Mouse (Mus musculus): ENCODE results near the gene Spen. TPM values are rescaled to one million over a fixed set of nuclear protein-coding genes. Genes with fewer than 3 reads are reported as not detected.

The Spen gene
- total RNA-seq, 2 experiments from 2014 or later: 51.6 to 67.6 TPM

- DNase-seq (ENCODE audit: extremely low spot score in 1 of 2, low spot score in 1 of 2): no peak
Observed at GRCm38 (mm10) chr4:141484071-141484470, 54.3 kb downstream of the Spen start.

- no peak for DNase-seq (ENCODE audit: extremely low spot score in 1 of 2, low spot score in 1 of 2)
Observed at GRCm38 (mm10) chr4:141479411-141479810, 59.0 kb downstream of the Spen start.

GRCm38 (mm10) chr4:141478794-141479193 lies 59.6 kb downstream of the Spen start:
- no peak for DNase-seq (ENCODE audit: extremely low spot score in 1 of 2, low spot score in 1 of 2)

GRCm38 (mm10) chr4:141478225-141478624 lies 60.2 kb downstream of the Spen start:
- DNase-seq (ENCODE audit: extremely low spot score in 1 of 2, low spot score in 1 of 2): no peak

- peak in 1 of 2 experiments; percentile 60 for DNase-seq (ENCODE audit: extremely low spot score in 1 of 2, low spot score in 1 of 2)
Observed at GRCm38 (mm10) chr4:141477681-141478102, 60.7 kb downstream of the Spen start.

GRCm38 (mm10) chr4:141474431-141474830 lies 64.0 kb downstream of the Spen start:
- no peak for DNase-seq (ENCODE audit: extremely low spot score in 1 of 2, low spot score in 1 of 2)

- DNase-seq (ENCODE audit: extremely low spot score in 1 of 2, low spot score in 1 of 2): no peak
Observed at GRCm38 (mm10) chr4:141472641-141473321, 65.6 kb downstream of the Spen start.

- DNase-seq (ENCODE audit: extremely low spot score in 1 of 2, low spot score in 1 of 2): no peak
Observed at GRCm38 (mm10) chr4:141471491-141471890, 66.9 kb downstream of the Spen start.

GRCm38 (mm10) chr4:141469343-141469742 lies 69.1 kb downstream of the Spen start:
- DNase-seq (ENCODE audit: extremely low spot score in 1 of 2, low spot score in 1 of 2): no peak

GRCm38 (mm10) chr4:141468576-141468975 lies 69.8 kb downstream of the Spen start:
- DNase-seq (ENCODE audit: extremely low spot score in 1 of 2, low spot score in 1 of 2): no peak

- DNase-seq (ENCODE audit: extremely low spot score in 1 of 2, low spot score in 1 of 2): no peak
Observed at GRCm38 (mm10) chr4:141467581-141467927, 70.8 kb downstream of the Spen start.

GRCm38 (mm10) chr4:141466844-141467580 lies 71.4 kb downstream of the Spen start:
- DNase-seq (ENCODE audit: extremely low spot score in 1 of 2, low spot score in 1 of 2): no peak

- DNase-seq (ENCODE audit: extremely low spot score in 1 of 2, low spot score in 1 of 2): no peak
Observed at GRCm38 (mm10) chr4:141466289-141466795, 72.1 kb downstream of the Spen start.

- DNase-seq (ENCODE audit: extremely low spot score in 1 of 2, low spot score in 1 of 2): no peak
Observed at GRCm38 (mm10) chr4:141465512-141466288, 72.7 kb downstream of the Spen start.

GRCm38 (mm10) chr4:141464722-141465121 lies 73.7 kb downstream of the Spen start:
- DNase-seq (ENCODE audit: extremely low spot score in 1 of 2, low spot score in 1 of 2): no peak

GRCm38 (mm10) chr4:141463472-141463871 lies 74.9 kb downstream of the Spen start:
- DNase-seq (ENCODE audit: extremely low spot score in 1 of 2, low spot score in 1 of 2): no peak

GRCm38 (mm10) chr4:141461576-141461975 lies 76.8 kb downstream of the Spen start:
- DNase-seq (ENCODE audit: extremely low spot score in 1 of 2, low spot score in 1 of 2): no peak

GRCm38 (mm10) chr4:141461088-141461487 lies 77.3 kb downstream of the Spen start:
- DNase-seq (ENCODE audit: extremely low spot score in 1 of 2, low spot score in 1 of 2): no peak

GRCm38 (mm10) chr4:141460481-141460880 lies 77.9 kb downstream of the Spen start:
- no peak for DNase-seq (ENCODE audit: extremely low spot score in 1 of 2, low spot score in 1 of 2)

- DNase-seq (ENCODE audit: extremely low spot score in 1 of 2, low spot score in 1 of 2): no peak
Observed at GRCm38 (mm10) chr4:141459766-141460165, 78.6 kb downstream of the Spen start.

GRCm38 (mm10) chr4:141458888-141459287 lies 79.5 kb downstream of the Spen start:
- no peak for DNase-seq (ENCODE audit: extremely low spot score in 1 of 2, low spot score in 1 of 2)

Measured in layer of hippocampus, postnatal 25 days (tissue).